Mouse (Mus musculus) lung, adult 2 months (tissue): ENCODE measurements at regions not wholly inside any gene's neighbourhood (a gene's known extent, or its start where the extent isn't known, plus 50 kb on each side); places are given as distances from the start of the nearest gene placed in this dataset.

Experiments
- CTCF ChIP-seq: fragments of 200-500 bp; IDR thresholded peaks from 2 replicates; pipeline ENCODE4 v1.5.1; 2011; ENCODE audit warnings: mild to moderate bottlenecking, low read length, control low read depth; ENCODE audit not compliant: insufficient read depth
- POLR2A ChIP-seq: fragments of 200-500 bp; IDR thresholded peaks from 2 replicates; pipeline ENCODE4 v1.6.1; 2011; ENCODE audit warnings: low read depth, mild to moderate bottlenecking, control low read depth, low read length, borderline replicate concordance; ENCODE audit errors: extremely low read depth

GRCm38 (mm10) chr6:31637371-31638052, 73.7 kb upstream of the Podxl start:
- TF ChIP-seq POLR2A (0 out of 2 replicates have a peak, but pooled peaks have one; percentile 13), CTCF (peak; percentile 14; the same call in 1 of the 2 replicates)
